Mouse (Mus musculus) cerebellum, adult 2 months (tissue): ENCODE measurements around the gene Clec9a. TPM values are rescaled to one million over a fixed set of nuclear protein-coding genes. Genes with fewer than 3 reads are reported as not detected.

ENCODE experiments used
- DNase-seq, 2 experiments: peaks; one replicate each; pipeline ENCODE4 v3.0.0; 2021
- H3K27ac ChIP-seq: fragments of 200-500 bp; 2 replicates; pipeline ENCODE4 v1.5.1; 2012; ENCODE audit warnings: low read length, control low read depth, inconsistent platforms; ENCODE audit not compliant: insufficient read depth
- H3K27me3 ChIP-seq: fragments of 200-500 bp; 2 replicates; pipeline ENCODE4 v1.6.1; 2012; ENCODE audit warnings: inconsistent platforms, mild to moderate bottlenecking, low read length, moderate library complexity; ENCODE audit not compliant: control insufficient read depth, insufficient read depth
- H3K4me1 ChIP-seq: fragments of 200-500 bp; 2 replicates; pipeline ENCODE4 v1.6.1; 2011; ENCODE audit warnings: low read length; ENCODE audit not compliant: control insufficient read depth, insufficient read depth
- H3K4me3 ChIP-seq: fragments of 200-500 bp; replicated peaks from 2 replicates; pipeline ENCODE3; 2011; ENCODE audit warnings: mild to moderate bottlenecking, low read depth, low read length, control low read depth; ENCODE audit not compliant: insufficient read depth
- CTCF ChIP-seq: fragments of 200-500 bp; IDR thresholded peaks from 2 replicates; pipeline ENCODE4 v1.5.1; 2011; ENCODE audit warnings: low read depth, mild to moderate bottlenecking, control low read depth, low read length, moderate library complexity, borderline replicate concordance; ENCODE audit not compliant: insufficient read depth
- POLR2A ChIP-seq: fragments of 200-500 bp; IDR thresholded peaks from 2 replicates; pipeline ENCODE4 v1.6.1; 2011; ENCODE audit warnings: low read length, control low read depth, borderline replicate concordance; ENCODE audit not compliant: insufficient read depth
- WGBS: fragments of 180-500 bp; shearing (Covaris S2); methylation state at CpG from one replicate; pipeline ENCODE4 v1.1.7; 2018; 5-methylcytosine and 5-hydroxymethylcytosine counted together
- polyA plus RNA-seq: library from polyadenylated mRNA; depleted of rRNA; stranded (reverse); fragments of >200 nt; gene quantifications from 2 replicates; pipeline ENCODE4 v1.2.3, GENCODE M21; 2012

Clec9a gene
- polyA plus RNA-seq, 1 experiment, result not detected

DNA sequence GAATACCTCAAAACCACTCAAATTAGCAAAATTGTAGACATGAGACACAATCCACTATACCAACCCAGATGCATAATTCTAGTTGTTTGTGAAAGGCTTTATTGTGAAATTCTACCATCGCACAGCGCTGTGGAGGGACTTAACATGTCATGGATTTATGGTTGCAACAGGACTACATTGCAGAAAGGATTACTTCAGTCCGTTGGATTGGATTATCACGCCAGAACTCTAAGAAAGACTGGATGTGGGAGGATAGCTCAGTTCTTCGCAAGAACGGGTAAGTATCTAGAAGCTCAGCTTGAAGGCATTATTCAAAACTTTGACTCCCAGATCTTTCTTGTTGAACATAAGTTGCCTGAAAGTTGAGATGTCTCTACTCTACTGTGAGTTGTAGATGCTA is 5.3 kb upstream of the Clec9a start:
- TF ChIP-seq CTCF (no peak), POLR2A (no peak)
- H3K4me1 ChIP-seq, result no peaks in the 10 kb centered on the region
- no peaks in the 10 kb centered on the region for H3K27me3 ChIP-seq
- DNase-seq, result no peak
- no peak overlapping the region for H3K27ac ChIP-seq
- H3K4me3 ChIP-seq, result no peak overlapping the region
- WGBS, result 90% methylated on average over 6 of the region's 6 CpGs

DNA sequence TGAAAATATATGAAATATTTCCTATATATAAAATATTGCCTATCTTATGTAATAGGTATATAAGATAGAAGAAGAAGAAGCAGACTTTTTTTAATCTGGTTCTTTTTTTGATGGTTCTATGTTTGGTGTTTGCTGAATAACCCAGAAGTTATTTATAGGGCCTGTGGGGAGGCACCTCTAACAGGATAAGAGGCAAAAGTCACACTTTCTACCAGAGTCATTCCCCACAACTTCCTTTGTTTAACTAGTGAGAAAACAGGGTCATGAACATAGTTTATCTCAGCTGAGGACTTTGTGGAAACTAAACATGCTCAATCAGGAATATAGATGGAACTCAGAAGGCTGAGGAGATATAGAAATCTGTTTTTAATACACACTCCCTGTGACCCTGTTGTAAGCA is 2.7 kb upstream of the Clec9a start:
- no peaks in the 10 kb centered on the region for H3K27me3 ChIP-seq
- H3K4me3 ChIP-seq, result no peak overlapping the region
- no peak for TF ChIP-seq POLR2A
- H3K27ac ChIP-seq, result no peak overlapping the region
- H3K4me1 ChIP-seq, result no peaks in the 10 kb centered on the region
- no peak for DNase-seq

DNA sequence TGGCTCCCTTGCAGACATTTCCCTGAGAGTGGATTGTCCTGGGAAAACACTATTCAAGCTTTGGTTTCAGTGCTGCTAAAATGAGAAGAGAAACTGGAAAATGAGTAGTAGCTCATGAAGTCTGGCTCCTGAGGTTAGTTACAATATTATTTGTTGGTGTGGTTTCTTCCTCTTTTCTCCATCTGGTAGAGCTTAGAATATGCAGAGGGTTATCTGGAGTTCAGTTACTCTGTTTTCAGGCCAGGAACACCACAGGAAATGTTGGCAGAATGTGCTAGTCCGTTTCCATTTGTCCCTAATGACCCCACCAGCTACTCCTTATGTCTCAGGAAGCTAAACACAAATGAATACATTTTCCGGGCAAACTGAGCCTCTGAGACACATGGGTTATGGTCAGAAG is 1.3 kb upstream of the Clec9a start:
- Histone ChIP-seq H3K27me3 (no peaks in the 10 kb centered on the region), H3K4me1 (no peaks in the 10 kb centered on the region), H3K4me3 (no peak overlapping the region), H3K27ac (no peak overlapping the region)
- 2% methylated on average over 2 of the region's 2 CpGs for WGBS
- DNase-seq, result no peak
- TF ChIP-seq POLR2A, result no peak
- TF ChIP-seq CTCF, result no peak

DNA sequence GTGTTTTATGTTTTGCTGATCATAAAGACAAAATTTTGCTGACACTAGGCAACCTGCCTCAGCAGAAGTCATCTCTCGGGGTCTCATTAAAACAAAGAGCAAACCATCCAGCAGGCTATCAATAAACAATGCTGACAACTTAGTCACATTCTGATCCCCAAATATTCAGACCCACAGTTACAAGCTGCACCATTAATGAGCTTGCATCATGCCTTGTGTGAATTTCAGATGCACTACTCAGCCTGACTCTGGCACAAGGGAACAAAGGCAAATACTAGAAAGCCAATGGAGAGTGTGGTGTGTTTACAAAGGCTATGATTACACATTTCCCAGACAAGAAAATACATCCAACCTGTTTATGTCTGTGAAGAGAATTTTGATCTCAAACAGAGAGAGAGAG is 5.5 kb downstream of the Clec9a start:
- WGBS, result 88% methylated on average over 1 of the region's 1 CpGs
- no peaks in the 10 kb centered on the region for H3K4me1 ChIP-seq
- no peak for DNase-seq
- no peak overlapping the region for H3K4me3 ChIP-seq
- no peak for TF ChIP-seq POLR2A
- no peak for TF ChIP-seq CTCF
- H3K27me3 ChIP-seq, result no peaks in the 10 kb centered on the region
- H3K27ac ChIP-seq, result no peak overlapping the region

DNA sequence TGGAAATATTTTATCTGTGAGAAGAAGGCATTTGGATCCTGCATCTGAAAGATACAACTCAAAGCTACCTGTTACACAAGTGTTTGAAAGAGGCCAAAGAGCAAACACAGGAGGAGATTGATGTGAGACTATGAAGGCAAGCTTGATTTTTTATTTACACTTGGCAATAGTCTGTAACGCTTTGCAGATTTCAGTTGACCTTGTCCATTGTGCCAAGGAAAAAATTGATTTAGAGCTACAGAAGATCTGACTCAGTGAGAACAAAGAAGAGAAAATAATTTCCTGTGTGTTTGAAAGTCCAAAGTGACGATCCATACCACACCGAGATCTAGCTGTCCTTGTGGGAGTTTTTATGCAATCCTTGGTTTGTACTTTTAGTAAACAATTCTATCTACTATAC is 13.6 kb downstream of the Clec9a start:
- no peaks in the 10 kb centered on the region for H3K27me3 ChIP-seq
- no peak overlapping the region for H3K27ac ChIP-seq
- no peaks in the 10 kb centered on the region for H3K4me1 ChIP-seq
- WGBS, result 93% methylated on average over 3 of the region's 3 CpGs
- no peak for TF ChIP-seq POLR2A
- TF ChIP-seq CTCF, result no peak
- H3K4me3 ChIP-seq, result no peak overlapping the region
- DNase-seq, result no peak

DNA sequence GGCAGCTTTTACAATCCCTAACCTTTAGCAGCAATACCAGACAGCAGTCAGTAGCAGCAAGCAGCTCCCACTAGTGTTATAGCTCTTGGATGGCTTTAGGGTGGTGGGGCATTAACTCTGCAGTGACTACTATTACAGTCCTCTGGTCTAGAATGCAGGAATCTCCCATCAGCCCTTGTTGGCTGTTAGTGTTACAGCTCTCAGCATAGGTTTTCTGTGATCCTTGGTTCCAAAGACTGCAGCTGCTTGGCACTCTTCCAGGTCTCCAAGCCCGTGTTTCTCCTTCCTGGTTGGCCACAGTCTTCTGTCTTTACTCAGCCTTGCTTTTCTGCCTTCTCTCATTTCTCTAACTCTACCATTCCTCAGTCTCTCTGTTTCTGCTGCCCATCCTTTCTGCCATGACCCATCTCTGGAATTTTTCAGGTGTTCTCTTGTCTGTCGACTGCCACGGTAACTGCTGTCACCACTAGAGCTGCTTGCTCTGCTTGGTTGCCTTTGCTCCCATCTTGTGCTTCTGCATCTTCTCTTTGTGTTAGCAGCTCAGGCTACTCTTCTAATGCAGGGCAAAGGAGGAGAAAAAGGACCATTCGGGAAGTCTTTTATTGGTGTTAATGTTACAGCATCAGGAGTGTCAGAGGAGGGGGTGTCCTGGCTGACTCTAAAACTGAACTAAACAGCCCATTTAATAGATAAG is 14.5 kb downstream of the Clec9a start:
- H3K27ac ChIP-seq, result no peak overlapping the region
- no peak for DNase-seq
- H3K4me3 ChIP-seq, result no peak overlapping the region
- no peaks in the 10 kb centered on the region for H3K27me3 ChIP-seq
- TF ChIP-seq CTCF, result no peak
- TF ChIP-seq POLR2A, result no peak
- 62% methylated on average over 4 of the region's 4 CpGs for WGBS
- H3K4me1 ChIP-seq, result no peaks in the 10 kb centered on the region

DNA sequence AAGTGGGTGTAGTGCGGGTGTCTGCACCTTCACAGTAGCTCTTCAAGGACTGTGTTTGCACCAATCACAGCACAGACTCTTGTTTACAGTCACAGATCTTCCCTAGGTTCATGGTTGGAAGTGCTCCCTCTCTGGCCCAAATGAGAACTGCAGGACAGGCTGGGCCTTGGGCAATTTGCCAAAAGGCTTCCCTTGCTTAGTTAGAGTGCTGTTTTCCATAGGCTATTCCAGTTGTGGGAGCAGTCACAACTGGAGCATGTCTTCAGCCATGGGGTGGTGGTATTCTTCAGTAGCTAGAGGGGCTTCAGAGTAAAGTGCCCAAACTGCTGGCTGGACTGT is 15.0 kb downstream of the Clec9a start:
- WGBS, result 26% methylated on average over 1 of the region's 1 CpGs
- TF ChIP-seq POLR2A (no peak), CTCF (peak; percentile 72)
- no peaks in the 10 kb centered on the region for H3K4me1 ChIP-seq
- no peaks in the 10 kb centered on the region for H3K27me3 ChIP-seq
- DNase-seq, result peak; percentile 45 to 61
- H3K27ac ChIP-seq, result no peak overlapping the region
- no peak overlapping the region for H3K4me3 ChIP-seq

DNA sequence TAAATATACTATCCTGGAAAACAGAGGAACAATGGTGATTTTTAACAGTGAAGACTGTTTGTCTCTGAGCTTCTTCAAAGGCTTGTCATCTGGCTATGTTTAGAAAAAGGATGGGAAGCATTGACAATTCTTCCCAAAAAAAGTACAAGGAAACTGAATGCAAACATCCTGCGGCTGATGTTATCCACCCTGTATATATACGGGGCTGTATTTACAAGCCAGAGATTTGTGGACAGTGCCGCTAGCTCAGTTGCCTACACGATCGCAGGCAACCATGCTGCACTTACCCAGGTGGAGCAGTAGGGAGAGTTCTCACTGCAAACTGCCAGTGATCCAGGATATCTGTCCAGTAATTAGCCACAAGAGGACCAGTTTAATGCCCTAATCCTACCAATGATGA is 16.6 kb downstream of the Clec9a start:
- WGBS, result 87% methylated on average over 5 of the region's 5 CpGs
- no peak overlapping the region for H3K4me3 ChIP-seq
- DNase-seq, result no peak
- H3K27ac ChIP-seq, result no peak overlapping the region
- H3K4me1 ChIP-seq, result no peaks in the 10 kb centered on the region
- H3K27me3 ChIP-seq, result no peaks in the 10 kb centered on the region
- TF ChIP-seq POLR2A, result no peak
- no peak for TF ChIP-seq CTCF
